Mouse (Mus musculus) urinary bladder, postnatal 10 days (tissue): ENCODE measurements around the gene Pax2.

ENCODE experiments used
- DNase-seq: peaks from one replicate; pipeline ENCODE4 v3.0.0; 2022; ENCODE audit warnings: low spot score

Gene Pax2

DNA sequence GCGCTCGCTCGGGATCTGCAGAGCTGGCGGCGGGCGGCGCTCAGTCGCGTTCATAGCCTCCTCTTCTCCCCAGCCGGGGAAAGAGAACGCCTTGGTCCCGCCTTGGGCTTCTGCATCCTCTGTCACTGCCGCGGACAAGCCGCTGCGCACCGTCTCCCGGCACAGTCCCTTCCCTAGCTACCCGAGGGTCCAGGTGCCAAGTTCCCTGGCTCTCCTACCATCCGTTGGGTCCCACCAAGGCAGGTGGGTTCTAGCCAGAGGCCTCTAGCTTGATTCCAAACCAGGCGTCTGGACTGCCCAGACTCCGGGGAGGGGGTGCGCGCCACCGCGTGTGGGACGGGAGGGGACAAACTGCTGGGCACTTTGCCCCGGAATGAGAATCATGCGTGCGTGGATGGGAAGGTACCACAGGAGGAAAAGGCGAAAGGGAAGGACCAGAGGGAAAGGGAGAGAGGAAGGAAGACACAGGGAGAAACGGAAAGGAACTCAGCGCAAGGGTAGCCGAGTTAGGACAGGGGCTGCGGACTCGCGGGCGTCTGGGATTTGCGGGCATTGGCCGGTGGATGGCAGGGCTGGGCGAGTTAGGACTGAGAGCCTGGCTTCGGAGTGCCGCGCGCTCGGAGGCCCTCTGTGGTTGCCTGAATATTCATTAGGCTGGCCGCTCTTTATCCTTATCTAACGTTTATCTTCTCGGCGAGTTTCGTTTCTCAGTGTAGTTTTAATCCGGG, at the start of gene Pax2:
Gene Pax2 (plus strand): TSS at position 353 of the 728 bp plus-strand sequence.
- DNase-seq: no peak

DNA sequence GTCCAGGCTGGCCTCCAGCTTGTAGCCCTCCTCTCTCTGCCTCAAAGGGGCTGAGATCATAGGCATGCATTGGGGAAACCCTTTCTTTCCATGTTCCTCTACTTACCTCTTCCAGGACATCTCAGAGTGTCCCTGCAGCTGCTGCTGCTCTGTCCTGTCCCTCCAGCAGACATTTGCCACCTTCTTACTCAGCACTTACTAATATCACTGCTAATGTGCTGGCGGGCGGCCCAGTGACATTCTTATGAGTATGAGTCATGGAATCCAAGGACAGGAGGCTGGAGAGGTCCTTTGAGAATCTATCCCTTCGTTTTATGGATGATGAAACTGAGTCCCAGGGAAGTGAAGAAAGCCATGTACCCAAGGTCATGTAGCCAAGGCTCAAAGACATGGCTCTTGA, 47.0 kb upstream of the Pax2 start:
- DNase-seq: no peak

DNA sequence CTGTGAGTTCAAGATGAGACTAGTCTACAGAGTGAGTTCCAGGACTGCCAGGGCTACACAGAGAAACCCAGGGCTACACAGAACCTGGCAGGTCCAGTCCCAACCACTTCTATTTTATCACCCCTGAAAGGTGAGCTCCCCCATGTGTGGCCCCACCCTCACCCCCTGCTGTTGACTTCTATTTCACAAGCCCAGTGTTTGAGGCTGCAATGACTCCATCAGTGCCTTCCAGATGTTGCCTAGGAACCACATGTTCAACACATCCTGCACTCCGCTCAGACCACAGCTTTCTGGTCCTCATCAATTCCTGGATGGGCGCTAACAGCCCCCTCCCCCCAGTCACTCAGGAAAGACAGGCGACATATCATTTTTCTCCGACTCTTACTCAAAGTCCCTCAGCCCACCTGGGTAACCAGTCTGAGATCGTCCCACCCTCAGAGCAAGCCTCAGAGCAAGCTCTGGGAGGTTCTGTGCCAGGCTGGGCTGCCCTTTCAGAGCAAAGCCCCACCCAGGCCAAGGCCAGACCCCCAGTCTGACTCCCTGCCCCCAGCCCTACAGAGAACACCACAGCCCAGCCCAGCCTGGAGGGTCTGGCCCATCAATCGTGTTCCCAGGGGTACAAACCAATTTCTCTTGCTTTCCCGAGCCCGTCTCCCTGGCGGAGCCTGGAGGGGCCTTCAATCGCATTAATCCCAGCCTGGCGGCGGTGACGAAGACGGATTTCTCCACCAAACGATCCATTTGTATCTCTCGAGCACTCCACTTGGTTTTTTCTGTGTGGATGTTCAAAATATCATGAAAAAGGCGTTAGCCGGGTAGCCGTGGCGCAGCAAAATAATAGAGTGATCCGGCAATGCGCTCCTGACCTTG, 38.9 kb upstream of the Pax2 start:
- no peak for DNase-seq

DNA sequence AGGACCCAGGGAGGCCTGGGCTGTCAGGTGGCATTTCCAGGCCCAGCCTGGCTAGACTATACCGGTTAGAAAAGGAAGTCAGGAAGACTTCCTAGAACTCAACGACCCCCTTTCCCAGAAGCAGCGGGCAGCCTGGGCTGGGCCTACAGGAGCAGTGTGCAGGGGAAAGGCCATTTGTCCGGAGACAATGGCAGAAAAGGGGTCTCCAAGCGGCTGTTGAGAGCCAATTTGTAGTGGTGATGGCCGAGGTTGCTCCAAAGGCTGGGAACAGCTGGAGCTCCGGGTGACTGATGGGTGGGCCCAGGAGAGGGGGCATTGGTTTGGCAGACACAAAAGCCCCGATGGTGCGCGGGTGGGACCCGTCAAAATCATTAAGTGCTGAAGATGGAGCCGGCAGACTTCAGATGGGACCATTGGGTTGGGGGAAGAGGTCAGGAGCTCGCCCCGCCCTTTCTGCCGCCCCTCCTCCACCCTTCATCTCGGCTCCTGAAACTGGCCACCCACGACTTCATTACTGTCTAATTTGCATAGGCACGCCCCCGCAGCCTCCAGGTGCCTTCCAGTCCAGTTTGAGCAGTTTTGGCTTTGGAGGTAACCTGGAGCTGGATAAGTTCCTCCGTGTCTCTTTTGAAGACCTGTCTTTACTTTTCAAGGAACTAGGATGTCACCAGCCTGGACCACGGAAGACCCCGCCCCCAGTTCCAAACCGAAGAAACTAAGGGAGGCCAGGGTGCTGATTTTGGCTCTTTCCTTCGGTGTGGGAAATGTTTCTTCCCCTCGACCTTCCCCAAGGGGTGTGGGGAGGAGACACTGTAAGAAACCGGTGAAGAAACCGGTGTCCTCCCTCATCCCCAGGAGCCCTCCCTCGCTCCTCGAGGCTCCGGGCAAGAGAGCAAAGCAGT, 36.3 kb upstream of the Pax2 start:
- no peak for DNase-seq

DNA sequence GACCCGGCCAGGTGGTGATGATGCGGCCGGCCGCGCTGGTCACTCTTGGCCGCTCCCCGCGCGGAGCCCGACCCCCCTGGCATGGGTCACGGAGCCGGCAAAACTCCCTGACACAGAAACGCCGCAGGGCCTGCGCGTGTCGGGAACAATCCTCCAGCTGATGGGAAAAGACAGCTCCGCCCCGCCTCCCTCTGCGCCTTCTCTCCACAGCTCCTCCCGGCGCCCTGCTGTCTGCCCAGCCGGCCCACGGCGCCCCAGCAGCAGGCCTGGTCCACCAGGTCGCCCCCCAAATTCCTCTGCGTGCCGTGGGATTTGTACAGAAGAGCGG, 35.7 kb upstream of the Pax2 start:
- DNase-seq: no peak

DNA sequence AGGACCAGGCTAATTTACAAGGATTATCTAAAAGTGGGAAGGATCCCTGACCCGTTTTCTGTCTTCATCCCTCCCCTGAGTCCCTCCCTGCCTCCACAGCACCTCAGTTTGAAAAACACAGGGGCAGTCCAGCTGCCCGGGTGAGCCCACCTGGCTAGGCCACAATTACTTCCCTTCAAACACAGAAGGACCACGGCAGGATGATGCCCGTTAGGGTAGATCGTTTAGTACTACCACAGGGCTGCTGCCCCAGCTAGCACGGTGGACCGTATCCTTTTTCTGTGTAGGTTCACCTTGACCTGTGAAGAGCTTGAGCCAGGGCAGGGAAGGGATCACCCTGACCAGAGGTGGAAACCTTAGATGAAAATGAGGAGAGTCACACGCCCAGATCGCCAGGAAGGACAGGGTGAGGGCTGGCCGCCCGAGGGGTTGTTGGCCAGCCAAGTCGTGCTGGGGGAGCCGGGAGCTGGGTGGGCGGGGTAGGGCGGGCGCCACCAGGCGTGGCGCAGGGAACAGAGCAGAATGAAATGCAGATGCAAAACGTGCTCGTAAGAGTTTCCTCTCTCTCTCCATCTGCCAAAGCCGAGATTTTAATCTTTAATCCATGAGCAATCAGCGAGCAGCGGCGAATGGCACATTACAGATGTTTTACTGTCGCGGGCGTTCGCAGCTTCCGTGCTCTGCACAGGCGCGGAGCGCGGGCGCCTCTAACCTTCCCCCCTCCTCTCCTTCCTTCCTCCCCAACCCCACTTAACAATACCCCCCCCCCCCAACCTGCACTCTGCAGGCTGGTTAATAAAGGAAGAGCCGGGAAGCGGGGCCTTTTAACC, 32.0 kb upstream of the Pax2 start:
- no peak for DNase-seq

DNA sequence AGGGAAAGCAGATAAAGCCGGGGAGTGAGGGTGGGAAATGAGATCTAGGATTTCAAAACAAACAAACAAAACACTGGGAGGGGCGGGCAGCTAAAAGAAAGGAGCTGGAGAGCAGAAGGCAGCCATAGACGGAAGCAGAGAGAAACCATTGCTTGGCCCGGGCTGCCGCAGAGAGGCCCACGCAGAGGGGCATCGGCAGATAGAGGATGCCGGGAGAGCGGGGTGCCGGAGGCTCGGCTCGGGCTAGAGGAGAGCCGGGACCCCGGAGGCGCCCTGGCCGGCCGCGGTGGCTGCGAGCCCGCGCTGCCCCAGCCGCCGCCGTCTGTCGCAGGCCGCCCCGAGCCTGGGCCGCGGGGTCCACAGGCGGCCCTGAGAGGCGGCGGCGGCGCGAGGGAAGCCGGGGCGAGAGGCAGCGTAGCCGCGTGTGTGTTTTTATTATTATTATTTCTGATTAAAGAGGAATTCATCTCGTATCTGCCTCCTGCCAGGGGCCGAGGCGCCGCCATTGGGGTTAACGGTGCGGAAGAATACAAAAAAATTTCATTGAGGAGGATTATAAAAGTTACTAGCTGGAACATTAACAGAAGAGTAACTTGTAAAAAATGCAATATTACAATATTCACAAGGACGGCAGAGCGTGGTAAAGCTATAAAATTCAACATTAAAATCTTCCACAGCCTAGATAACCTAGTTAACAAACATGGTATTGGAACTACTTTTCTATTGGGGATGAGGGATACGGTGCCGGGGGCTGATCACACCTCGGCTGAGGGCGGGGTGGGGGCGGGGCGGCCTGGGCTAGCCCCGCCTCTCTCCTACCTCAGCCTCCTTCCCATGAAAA, 29.7 kb upstream of the Pax2 start:
- DNase-seq: no peak

DNA sequence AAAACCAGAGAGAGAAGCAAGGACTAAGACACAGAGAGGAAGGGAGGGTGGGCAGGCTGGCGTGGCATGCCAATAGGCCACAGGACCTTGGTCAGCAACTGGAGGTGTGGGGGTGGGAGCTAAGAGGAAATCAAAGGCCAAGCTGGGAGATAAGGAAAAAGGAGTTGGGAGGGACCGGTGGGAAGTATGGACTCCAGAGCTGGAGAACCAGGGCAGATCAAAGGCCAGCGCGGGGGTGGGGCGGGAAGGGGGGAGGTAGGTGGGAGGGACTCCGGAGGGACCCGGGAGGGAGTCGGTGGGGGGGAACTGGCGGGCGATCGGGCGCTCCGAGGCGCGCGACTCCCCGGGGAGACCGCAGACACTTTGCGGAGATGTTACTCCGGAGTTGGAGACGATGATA, 21.7 kb upstream of the Pax2 start:
- no peak for DNase-seq

DNA sequence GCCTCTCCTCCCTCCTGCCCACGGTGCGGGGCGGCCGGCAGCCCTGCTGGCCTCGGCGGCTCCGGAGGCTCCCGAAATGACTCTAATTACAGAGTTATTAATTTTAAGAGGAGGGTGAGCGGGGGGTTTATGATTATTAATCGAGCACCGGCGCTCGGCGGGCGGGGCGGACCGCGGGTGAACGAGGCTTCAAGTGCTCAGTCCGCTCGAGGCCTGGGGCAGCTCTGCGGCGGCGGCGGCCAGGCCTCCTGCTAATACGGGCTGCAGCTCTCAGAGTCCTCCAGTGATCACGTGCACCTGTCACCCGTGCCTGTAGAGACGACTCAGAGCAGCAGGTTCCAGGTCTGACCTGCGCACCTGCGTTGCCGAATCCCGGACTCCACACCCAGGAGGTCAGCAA, 21.2 kb upstream of the Pax2 start:
- no peak for DNase-seq

DNA sequence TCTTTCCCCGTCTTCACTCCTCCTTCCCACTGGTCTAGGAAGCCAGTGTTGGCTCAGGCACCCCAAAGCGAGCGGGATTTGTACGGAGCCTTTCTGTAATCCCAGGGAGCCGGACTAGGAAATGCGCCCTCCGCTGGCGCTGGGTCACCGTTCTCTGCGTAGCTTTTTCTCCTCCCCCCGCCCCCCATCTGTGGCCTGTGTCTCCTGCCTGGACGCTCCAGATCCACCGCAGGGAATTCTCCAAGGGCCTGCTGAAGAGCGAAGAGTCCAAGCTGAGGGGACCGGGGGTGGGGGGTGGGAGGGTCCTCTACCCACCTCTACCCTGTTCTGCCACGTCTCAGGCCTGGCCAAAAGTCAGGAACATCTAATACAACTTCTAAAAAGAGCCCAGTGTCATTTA, 15.5 kb upstream of the Pax2 start:
- no peak for DNase-seq

DNA sequence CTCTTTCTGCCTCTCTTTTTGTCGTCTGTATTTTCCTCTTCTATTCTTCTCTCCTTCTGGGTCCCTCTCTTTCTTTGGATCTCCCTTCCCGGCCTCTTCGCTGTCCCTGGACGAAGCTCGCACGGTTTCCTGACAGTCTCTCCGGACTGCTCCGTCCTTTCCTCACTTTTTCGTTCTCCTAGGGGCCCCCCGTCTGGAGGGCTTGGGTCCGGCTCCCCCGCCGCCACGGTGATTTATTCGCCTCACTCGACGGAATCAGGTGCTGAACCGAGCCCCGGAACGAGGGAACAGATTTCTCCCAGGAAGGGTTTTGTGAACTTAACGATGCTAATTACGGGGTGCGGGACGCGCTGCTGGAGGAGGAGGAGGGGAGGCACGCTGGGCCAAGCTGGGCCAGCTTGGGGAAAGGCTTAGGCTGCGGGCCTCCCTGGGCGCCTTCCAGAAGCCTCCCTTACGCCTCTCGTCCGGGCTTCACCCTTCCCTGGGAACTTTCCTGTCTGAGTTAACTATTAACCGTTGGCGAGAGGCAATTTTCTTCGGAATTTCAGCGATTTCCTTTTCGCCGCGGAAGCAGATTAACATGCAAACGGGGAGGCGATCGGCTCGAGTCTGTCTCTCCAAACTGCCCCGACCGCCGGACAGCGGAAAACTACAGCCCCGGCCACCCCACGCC, 14.6 kb upstream of the Pax2 start:
- DNase-seq: no peak

DNA sequence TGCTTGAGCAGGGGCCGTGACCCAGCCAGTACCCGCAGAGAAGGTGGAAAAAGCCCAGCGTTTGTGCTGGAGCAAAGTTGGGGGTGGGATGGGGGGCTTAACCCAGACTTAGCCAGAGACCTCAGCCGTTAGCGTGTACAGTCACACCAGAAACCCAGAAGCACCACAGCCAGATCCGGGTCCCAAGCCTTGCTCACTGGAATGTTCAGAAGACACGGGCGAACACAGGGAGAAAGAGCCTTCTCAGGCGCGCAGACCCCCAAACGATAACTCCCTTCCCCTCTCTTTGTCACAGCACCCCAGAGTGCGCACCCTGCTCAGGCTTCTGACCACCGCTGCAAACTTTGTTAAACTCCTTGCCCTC, 14.1 kb upstream of the Pax2 start:
- DNase-seq: no peak

DNA sequence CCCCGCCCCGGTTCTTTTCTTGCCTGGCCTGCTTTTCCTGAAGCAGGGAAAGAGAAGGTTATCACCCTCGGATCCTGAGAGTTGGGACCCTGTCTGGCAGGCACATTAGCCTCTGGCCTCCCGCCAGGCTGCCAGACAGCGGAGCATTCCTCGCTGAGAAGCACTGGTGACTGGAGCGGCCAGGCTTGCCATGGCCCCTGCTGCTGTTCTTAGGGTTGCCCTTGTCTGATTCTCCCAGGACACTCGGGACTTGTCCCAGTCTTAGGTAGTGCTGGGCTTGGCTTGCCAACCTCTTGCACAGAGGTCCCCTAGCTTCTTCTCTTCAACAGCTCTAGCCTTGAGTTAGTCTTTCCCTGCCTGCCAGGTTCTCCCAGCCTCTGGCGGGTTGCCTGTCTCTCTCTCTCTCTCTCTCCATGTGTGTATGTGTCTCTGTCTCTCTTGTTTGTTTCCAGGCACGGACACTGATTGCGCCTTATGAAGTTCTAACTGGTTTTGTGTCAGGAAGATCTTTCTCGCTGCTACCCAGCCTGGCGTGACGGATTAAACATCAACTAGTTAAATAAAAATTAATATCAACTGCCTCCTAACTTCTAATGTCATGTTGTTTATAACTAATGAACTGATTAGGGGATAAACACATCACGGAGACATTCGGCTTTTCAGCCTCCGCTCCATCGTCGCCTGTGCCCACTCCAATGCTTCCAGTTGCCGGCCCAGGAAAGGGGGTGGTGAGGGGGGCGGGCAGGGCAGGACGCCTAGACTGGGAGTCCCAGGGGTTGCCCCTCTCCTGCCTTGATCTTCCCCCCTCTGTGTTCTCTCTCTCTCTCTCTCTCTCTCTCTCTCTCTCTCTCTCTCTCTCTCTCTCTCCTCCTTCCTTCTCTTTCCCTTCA, 13.5 kb upstream of the Pax2 start:
- no peak for DNase-seq

DNA sequence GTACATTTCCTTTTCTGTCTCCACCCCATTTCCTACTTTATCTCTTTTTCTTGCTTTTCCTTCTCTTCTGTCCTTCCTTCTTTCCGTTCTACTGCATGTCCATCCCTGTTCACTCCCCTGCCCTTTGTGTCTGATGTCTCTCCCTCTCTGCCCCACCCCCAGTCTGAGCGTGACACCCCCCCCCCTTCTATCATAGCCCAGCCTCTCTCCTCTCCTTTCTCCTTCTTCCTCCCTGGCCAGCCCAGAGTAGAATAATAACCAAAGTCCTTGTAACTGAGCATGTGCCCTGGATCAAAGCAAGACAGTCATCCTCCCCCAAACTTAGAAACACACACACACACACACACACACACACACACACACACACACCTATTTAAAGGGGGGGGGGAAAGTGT, 12.8 kb upstream of the Pax2 start:
- DNase-seq: no peak

DNA sequence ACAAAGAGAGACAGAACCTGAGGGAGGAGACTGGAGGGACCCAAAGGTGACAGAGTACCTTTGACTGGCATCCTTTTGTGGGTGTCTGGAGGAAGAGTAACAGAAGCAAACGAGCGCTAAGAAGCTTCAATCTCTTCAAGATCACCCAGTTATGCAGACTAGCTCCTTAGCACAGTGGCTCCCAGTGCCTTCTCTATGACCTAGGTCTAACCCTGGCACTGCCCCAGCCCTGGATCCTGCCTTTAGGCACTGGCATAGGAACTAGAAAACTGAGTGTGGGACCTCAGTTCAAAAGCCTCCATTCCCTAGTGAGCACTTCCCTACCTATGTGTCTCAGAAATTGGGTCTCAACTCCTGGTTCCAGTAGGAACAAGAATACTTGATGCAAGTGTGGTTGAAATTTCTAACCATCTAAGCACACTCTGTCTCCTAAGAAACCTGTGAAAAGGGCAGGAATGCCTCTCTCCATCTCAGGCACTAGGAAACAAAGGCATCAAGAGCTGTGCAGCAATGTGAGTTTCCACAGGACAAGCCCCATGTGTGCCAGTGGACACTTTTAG, 11.8 kb upstream of the Pax2 start:
- no peak for DNase-seq

DNA sequence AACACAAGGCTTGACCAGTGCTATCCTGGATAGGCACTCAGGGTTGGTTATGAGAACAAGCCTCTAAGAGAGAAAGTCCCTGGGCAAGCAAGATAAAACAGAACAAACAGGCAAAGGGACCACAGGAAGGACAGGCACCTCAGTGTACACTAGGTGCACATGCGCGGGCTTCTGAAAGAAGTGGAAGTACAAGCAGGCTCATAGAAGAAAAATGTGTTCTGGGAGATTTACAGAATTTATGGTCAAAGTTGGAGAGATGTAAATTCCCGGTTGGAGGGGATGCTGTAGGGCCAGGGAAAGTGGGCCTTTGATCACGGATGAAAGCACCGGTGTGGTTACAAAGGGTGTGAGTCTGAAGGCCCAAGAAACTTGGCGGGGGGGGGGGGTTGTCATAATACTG, 10.1 kb upstream of the Pax2 start:
- no peak for DNase-seq

DNA sequence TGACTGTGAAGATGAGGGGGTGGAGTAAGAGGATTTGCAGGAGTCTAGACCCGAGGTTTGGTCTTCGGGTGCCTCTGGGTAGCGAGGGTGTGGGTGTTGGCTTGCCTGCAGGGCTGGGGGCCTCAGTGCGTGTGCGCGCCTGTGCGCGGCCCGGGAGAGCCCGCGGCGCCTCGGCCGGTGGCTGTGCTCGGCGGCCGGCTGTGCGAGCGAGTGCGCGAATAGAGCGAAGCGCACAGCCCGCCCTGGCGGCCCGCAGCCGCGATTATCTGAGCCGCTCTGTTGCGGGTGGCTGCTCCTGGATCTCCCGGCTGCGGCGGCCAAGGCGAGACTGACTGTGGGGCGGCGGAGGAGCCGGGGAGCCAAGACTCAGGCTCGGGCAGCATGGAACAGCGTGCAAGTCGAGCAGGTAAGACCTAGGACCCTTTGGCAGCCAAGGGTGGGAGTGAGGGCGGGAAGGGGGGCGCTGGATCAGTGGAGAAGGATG, 9.3 kb upstream of the Pax2 start:
- no peak for DNase-seq

DNA sequence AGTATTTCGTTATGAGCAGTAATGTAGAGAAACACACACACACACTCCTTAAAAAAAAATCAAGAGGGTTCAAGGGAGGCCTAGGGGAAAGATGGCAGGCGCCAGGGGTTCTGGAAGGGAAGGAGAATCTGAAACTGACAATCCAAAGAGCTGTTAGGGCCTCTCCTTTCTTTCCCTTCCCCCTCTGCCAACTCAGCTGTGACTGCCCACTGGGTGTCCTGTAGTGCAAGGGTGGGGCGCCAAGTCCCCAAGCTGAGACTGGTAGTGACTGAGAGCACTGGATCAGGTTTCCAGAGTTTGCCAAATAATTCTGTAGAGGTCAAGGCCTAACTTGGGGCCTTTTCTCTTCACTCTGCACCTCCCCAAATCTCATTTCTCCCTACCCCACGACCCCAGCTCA, 8.4 kb upstream of the Pax2 start:
- no peak for DNase-seq

DNA sequence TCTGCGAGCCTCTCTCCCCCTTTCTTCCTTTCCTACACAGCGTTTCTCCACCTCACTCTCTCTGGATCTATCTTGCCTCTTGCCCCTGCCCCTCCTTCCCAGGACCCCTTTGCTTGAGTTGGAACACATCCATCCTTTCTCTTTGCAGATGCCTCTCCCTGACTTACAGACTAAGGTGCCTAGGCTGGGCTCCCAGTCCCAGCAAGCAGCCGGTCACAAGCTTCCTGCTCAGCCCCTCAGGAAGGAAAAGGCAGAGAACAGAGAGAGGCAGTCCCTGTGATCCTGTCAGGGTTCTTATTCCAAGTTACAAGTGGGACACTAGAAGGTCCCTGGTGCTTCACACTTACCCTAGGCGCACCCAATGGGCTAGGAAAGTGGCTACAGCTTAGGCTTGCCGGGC, 7.6 kb upstream of the Pax2 start:
- no peak for DNase-seq
